Mouse (Mus musculus): ENCODE data around the gene Pif1.

Gene Pif1

DNA sequence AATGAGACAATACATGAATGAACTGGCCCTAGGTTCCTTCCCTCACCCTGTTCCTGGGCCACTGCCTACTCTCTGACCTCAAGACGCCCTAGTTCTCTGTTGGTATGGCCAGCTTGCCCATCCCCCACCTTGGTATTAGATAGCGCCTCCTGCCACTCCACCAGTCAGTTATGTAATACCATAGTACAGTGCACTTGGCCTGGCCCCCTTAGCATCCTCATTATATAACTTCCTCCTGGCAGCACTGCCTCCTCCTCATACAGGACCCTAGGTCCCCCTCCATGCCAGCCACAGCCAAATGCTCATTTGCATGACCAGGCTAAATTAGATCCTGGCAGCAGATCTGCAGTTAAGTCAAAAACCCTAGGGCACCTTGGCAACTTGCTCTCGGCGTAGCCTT is 25.9 kb upstream of the Pif1 start:
- in situ Hi-C loops (cut with MboI, MseI), result no loop called here

DNA sequence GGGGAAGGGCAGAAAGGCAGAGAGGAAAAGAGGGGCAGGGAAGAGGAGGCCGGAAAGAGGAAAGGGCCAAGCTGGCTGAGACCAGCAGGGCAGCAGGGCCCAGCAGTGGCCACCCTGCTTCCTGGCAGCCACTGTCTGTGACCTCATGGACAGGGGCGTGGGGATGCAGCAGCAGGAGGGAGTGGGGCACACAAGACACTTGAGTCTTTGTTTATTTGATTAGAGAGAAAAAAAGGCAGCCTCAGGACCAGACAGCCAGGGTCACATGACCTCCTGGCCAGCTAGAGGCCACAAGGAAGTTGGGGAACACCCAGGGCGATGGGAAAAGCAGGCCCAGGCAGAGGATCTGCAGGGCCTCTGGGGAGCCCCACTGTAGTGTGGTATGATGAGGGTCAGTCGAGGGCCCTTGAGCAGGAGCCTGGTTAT is 24.9 kb upstream of the Pif1 start:
- in situ Hi-C loops (cut with MboI, MseI), result no loop called here

DNA sequence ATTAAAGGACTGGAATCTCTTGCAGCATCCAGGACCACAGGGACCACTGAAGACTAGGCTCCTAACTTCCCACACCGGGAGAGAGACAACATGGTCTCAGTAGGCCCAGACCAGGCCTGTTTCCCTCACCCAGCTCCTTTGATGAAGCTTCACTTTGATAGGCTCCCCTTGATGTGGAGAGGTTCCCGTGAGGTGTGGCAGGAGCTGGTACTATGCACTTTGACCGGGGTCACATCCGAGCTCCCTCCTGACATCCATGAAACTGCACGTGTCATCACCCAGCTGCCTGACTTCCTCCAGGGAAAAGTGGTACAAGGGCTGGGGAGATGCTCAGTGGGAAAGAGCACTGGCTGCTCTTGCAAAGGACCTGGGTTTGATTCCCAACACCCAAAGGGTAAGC is 23.9 kb upstream of the Pif1 start:
- in situ Hi-C loops (cut with MboI, MseI), result no loop called here

DNA sequence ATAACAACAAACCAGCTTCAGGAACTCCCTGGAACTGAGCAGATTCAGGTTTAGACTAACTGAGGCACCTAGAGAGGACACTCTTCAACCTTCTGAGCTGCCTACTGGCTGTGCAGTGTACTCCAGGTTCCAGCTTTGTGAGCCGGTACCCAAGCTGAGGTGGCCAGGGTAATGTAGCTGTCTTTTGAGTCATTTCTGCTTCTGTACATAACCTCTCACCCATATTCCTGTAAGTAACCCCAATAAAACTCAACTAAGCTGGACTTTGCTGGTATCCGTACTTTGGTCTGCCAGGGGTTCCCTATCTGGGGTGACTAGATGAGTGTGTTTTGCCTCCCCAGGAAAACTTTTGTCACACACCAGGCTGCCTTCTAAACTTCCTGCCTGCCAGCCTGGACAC is 22.3 kb upstream of the Pif1 start:
- in situ Hi-C loops (cut with MboI, MseI), result no loop called here

DNA sequence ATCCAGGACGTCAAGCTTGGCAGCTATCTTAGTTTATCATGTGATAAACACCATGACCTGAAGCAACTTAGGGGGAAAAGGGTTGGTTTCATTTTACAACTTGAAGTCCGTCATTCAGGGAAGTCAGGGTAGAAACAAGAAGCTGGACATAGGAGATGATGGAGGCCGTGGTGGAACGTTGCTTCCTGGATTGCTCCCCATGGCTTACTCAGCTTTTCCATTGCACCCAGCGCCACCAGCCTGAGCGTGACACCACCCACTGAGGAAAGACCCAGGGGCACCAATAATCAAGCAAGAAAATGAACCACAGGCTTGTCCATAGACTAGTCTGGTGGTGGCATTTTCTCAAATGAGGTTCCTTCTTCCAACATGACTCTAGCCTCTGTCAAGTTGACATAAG is 18.2 kb upstream of the Pif1 start:
- in situ Hi-C loops (cut with MboI, MseI), result no loop called here

DNA sequence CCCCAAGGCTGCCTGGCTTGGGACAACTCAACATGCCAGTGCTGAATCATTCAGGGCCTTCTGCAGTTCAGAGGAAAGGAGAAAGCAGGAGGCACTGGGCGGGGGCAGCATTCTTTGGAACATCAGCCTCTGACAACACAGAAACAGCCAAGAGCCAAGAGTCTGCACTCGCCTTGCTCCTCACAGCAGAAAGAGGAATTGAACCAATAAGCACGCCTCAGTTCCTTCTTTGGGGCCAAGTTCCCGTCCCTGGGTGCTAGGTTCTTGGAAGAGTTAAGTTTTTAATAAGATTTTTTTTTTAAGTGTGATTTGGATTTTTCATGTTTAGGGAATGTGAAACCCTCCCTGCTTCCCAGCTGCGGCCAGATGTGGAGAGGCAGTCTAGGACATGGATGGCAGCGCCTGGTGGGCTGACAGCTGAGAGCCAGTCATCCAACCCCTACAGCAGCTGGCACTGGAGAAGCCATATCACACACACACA is 17.4 kb upstream of the Pif1 start:
- in situ Hi-C loops (cut with MboI, MseI), result no loop called here

DNA sequence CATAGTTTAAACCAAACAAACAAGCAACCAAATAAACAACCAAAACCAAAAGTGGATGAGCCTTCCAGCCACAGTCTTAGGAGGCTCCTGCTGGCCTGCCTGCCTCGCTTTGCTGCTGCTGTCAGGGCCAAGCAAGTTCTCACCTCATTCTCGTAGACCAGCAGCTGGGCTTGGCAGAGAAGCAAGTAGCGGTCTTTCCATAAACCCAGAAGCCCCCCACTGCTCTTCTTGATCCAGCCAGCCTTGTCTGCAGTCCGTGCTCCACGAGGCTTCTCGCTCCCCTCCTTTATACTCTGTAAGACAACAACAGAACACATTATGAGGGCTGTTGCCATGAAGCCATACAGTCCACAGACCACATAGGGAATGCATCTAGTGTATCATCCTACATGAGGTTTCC is 14.1 kb upstream of the Pif1 start:
- in situ Hi-C loops (cut with MboI, MseI), result no loop called here

DNA sequence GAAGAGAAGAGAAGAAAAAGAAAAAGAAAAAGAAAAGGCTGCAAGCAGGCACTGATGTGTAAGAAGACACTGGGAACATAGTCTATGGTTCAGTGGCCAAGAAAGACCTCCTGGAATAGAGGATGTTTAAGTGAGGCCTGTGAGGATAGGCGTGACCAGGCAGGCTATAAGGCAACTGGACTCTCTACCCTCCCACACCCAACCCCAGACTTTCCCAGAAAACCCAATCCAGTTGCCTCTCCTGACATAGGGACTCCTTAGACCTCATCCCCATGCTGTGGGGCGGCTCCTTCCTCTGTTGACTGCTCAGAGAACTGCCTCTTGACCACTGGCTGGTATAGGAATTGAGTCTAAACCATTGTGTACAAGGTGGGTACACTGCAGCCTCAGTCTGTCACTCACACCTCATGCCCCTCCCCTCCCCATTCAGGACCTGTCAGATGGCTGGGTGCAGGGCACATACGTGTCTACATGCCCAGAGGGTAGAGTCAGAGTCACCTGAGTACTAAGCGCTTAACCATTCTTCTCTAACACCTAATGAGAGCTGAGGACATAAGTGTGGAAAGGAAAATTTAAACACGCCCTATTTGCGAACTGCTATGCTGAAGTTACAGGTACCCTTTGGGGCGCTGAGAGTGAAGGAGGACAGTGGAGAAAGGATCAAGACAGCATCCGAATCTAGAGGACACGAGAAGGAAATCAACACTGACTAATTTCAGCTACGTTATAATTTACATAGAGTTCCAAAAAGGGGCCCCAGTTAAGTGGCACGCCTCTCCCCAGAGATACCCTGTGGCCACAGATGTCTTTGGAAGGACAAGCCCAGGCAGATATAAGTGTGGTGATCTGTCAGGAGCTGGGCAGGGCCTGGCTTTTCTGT is 12.2 kb upstream of the Pif1 start:
- in situ Hi-C loops (cut with MboI, MseI), result no loop called here

DNA sequence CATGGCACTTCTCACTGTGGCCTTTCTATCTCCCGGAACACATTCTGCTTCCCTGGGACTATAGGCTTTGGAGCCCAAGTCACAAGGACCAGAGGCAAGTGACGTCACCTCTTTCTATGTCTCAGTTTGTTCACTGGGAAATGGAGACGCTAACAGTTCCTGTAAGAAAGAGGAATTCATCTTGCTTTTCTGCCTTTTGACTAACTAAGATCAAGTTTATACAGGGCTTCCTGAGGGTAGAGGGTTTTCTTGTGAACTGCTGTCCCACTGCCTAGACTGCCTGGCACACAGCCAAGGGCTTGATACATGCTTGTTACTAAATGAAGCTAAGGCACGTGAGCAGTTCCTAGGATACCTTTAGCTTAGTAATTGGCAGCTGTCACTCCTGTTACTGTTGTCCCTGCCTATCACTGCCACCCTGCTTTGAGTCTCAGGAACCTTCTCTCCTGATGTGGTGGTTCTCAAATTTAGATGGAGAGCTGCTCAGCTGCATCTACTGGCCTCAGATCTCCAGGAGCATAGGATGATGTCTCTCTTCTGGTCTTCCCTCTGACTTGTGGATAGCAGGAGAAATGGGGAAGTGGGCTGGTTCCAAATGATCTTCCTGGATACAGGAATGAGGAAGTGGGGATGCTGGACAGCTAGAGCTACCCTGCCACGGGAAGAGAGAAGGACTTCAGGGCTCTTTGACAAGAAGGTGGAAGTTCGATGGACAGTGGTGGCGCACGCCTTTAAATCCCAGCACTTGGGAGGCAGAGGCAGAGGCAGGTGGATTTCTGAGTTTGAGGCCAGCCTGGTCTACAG is 11.4 kb upstream of the Pif1 start:
- in situ Hi-C loops (cut with MboI, MseI), result no loop called here

DNA sequence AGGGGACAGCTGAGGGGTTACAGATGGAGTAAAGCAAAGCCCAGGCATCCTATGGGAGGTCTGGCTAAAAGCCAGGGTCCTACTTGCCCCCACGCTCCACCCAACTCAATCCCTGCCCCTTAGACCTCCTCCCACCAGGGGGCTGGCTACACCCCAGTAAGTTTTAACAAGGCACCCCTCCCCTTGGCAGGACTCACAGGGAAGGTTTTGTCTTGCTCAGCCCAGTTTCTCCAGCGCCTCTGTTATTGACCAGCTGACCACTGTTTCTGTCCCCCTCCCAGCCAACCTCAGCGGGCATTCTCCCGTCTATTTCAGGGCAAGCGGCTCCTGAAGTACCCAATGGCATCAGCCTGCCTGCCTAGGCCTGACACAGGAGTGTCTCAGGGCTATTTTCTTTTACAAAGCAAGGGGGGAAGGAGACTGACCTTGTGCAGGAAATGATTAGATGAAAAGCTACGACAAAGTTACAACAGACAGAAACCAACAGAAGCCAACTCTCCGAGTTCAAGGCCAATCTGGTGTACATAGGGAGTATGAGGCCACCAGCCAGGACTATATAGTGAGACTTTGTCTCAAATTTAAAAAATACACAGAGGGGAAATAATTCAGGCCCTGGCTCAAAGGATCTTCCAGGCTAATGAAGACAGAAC is 10.0 kb upstream of the Pif1 start:
- in situ Hi-C loops (cut with MboI, MseI), result no loop called here

DNA sequence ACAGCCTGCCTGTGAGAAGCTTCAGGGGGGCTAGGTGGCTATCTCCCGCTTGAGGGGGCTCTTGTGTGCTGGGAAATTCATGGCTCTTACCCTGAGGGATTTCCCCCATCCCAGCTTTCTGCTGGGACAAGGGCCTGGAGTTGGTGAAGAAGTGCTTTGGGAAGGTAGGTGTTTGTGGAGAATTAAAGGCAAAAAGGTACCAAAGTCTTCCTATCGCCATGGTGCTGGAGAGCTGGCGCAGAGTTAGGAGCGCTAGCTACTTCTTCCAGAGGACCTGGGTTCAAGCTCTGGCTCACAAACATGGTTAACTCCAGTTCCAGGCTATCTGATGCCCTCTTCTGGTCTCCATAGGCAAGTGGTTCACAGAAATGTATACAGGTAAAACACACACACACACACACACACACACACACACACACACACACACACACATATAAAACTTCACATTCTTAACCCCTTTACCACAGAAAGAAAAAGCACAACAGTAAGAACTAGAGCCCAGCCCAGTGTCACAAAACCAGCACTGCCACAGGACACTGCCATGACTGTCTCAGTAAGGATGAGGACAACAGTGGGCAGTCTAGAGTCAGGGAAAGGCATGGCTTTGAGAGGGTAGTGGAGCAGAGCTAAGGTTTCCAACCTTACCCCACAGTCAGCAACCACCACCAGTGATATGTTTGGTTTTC is 9.3 kb upstream of the Pif1 start:
- in situ Hi-C loops (cut with MboI, MseI), result no loop called here

DNA sequence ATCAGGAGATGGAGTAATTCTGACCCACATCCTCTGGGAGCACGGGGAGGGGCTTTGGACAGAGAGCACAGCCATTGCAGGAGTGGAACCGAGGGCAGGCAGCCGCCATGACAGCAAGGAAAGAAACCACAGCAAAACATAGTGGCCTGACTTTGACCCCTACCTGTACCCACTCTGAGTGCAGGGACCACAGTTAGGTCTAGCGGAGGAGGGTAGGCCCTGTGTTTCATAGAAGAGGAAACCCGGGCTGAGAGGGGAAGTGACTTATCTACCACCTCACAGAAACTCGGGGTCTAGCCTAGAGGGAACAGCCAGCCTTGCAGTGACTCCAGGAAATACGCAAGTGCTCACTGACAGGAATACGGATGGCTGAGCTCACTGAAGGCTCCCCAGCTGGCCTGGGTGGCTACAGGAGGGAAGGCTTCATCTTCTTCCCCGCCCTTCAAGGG is 8.1 kb upstream of the Pif1 start:
- in situ Hi-C loops (cut with MboI, MseI), result no loop called here

DNA sequence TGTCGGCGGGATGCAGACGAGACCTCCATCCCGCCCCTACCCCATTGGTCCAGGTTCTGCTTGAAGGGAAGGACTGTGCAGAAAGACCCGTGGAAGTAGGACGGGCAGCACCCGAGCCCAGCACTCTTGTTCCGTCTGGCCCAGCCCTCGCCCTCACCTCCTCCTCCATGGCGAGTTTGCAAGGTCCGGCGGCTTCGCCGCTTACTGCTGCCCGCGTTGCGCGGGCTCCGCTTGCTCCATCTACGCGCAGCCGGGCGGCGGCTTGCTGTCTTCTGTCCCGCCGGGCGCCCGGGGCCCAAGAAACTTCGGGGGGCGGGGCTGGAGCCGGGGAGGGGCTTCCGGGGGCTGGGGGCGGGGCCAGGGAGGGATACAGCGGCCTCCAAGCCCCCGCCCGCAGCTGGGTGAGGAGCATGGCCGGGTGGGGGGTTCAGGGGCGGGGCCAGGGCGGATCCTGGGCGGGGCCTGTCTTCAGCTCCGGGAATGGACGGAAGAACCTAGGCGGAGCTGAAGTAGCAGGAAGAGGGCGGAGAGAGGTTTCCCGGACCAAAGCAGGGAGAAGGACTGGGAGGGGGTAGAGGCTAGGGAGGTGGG is 7.1 kb upstream of the Pif1 start, which contains the start of gene Plekho2:
Gene Plekho2, minus strand, starts transcription at position 260 of the 591 bp plus-strand sequence.
- in situ Hi-C loops (cut with MboI, MseI), result no loop called here

DNA sequence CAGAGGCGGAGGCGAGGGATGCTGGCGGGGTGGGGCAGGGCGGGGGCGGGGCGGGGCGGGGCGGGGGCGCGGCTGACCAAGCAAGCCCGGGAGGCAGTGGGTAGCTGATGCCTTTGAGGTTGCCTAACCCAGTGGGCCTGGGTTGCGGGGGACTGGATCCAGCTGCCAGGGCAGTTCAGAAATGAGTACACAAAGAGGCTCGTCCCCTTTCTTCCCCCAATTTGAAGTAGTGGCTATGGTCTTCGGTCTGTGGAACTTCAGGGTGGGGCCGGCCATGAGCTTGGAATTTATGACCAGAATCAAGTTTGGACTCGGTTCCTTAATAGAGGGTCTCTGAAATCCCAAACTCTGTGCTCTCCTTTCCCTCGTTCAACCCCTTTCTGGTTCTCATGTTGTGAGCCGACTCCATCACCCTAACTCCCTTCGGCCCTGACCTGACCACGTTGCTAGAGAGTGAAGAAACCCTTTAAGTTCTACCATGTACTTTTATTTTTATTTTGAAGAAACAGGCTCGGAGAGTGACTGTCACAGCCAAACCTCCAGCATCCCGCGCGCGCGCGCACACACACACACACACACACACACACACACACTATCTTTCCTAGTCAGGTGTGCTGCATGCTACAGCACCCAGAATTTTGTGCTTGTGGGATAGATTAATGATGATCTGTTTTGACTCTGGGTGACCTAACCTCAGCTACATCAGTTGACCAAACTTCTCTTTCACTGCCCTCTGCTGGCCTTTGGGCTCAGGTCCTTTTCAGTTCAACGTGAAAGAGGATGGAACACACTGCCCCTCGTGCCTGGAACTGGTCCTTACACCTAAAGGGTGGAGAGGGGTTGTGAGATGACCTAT is 6.3 kb upstream of the Pif1 start:
- in situ Hi-C loops (cut with MboI, MseI), result no loop called here

DNA sequence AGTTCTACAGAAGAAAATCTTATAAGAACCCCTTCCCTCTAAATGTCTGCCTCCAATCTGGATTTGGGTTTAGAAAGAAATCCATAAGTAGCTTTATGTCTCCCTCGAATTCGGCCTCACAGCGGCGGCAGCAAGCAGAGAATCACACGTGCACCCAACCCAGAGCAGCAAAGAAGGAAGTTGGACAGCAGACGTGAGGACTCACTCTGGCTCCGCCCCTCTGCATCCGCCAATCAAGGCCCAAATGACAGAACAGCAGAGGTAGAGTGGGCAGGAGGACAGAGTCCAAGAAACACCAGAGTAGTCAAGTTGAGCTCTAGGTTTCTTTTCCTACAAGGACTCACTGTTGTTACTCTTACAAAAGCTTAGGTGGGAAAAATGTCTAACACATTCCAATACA is 3.9 kb upstream of the Pif1 start:
- in situ Hi-C loops (cut with MboI, MseI), result no loop called here

DNA sequence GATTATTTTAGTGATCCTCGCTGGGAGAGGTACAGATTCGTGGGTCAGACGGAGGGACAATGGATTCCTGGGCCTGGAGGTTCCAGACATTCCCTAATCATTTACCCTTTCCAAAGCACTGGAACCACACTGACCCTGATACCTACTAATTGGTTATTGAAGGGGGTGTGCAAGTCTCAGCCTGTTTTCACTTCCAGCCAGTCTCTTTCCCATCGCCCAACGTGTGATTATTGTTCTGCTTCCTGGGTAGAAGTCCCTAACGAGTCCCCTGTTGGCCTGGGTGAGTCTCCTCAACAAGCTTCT is 261 bp downstream of the Pif1 start:
- in situ Hi-C loops (cut with MboI, MseI), result loop anchor here (5.0 kb wide), 1 partner anchor 65 kb away; the partner anchor contains the start of gene Ankdd1a

DNA sequence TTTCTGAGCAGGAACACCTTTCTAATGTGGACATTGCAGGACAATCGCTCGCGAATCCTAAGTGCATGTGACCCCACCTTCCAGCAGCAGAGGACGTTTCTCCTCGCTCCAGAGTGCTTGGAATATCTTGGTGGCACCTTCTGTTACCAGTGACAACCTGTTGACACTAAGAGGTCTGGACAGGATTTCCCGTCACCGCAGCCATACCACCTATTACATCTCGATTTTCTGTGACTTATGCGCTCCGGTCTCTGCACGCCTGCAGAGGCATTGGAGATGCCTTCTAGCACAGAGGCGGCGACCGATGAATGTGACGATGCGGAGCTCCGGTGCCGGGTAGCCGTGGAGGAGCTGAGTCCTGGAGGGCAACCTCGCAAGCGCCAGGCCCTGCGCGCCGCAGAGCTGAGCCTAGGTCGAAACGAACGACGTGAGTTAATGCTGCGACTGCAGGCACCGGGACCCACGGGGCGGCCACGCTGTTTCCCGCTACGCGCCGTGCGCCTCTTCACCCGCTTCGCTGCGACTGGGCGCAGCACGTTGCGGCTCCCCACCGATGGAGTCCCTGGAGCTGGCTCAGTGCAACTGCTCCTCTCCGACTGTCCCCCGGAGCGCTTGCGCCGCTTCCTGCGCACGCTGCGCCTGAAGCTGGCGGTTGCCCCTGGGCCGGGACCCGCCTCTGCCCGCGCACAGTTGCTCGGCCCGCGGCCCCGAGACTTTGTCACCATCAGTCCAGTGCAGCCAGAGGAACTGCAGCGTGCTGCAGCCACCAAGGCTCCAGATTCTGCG is 806 bp downstream of the Pif1 start:
- in situ Hi-C loops (cut with MboI, MseI), result loop anchor here (5.0 kb wide), 1 partner anchor 65 kb away; the partner anchor contains the start of gene Ankdd1a

DNA sequence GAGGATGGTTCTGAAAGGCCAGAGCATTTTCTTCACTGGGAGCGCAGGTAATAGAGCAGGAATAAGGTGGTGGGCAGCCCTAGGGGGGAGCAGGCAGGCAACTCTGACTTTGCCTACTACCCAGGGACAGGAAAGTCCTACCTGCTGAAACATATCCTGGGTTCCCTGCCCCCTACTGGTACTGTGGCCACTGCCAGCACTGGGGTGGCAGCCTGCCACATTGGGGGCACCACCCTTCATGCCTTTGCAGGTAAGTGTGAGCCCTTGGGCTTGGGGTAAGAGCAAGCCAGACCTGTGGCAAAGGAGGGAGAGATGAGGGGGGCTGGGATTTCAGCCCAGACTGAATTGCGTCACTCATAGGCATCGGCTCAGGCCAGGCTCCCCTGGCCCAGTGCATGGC is 2.1 kb downstream of the Pif1 start:
- in situ Hi-C loops (cut with MboI, MseI), result loop anchor here (5.0 kb wide), 1 partner anchor 67 kb away; the partner anchor contains the start of gene Ankdd1a

DNA sequence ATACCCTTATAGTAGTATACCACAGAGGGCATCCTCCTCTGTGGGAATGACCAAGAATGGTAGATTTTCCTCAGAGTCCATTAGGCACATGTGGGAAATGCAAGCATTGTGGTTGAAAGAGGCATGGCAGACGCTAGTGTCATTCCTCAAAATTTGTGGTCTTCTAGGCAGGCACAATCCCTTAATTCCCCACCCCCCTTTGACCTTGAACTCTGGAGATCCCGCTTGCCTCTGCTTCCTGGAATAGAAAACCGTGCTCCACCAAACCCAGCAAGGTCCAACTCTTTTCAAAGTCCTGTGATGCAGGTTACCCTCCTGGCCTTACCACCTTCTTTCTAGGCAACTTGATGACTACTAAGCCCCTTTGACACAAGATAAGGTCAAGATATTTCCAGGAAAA is 5.8 kb downstream of the Pif1 start:
- in situ Hi-C loops (cut with MboI, MseI), result no loop called here
